Mouse (Mus musculus) adrenal gland, postnatal 36 days (tissue): ENCODE measurements around the gene AC134908.4. TPM values are rescaled to one million over a fixed set of nuclear protein-coding genes. Genes with fewer than 3 reads are reported as not detected.

Experiments used
- DNase-seq, 2 experiments: peaks; one replicate each; pipeline ENCODE4 v3.0.0; 2021; ENCODE audit warnings: mixed read lengths in 1 of 2
- long read RNA-seq, 2 experiments: library from polyadenylated mRNA; stranded (forward); transcript quantifications; one replicate each; pipeline ENCODE4 v2.0.0; 2021; ENCODE audit warnings: borderline sequencing depth in 2 of 2
- total RNA-seq, 2 experiments: library from RNA; stranded (reverse); gene quantifications; 2 replicates each; pipeline ENCODE4 v1.2.3; 2021

AC134908.4 gene
- total RNA-seq, result not detected
- long read RNA-seq, experiment 1, result 0 reads
- long read RNA-seq, experiment 2, result 0 reads

DNA sequence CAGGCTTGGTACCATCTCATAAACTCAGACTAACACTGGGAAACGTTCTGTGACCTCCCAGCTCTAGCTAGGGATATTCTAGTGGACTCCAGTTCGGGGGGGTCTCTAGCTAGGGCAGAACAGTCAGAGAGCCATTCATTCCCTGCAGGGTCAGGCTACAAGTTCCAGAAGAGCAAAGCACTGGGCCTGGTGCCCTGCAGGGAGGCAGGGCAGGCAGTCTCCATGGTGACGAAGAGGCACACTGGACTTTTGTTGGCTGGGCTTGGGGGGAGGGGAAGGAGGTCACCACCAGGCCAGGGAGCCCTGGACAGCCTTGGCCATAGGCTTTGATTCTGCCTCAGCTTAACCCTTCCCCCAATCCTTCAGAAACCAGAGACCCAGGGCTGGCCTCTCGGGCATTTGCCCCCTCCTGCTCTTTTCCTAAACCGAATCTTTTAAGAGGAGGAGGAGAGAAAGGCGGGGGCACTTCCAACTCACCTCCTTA, at the start of gene AC134908.4:
Gene AC134908.4 (minus strand): TSS at position 51 of the 484 bp plus-strand sequence.
- DNase-seq, result peak; percentile 46 to 61

DNA sequence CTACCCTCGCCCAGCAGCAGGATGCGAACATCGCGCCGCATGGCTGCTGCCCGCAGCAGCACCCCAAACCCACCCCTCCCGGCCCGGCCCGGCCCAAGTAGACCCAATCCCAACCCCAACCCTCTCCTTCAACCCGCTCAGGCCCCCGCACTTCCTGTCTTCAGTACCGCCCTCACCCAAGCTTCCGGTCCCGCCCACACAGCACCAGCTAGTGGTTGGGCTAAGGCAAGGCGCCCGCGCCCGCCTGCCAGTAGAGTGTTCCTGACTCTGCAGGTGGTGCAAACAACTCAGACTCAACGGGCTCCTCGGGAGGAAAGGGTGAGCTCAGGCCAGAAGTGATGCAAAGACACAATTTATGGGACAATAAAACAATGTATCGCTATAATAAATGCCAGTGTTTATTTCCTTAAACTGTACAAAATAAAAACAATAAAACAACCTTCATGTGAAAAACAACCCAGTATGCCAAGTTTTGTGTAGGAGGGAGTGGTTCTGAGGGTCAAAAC, 49.0 kb upstream of the AC134908.4 start, which contains the start of gene Rhot2:
Gene Rhot2 (minus strand): TSS at position 456 of the 506 bp plus-strand sequence.
- peak; percentile 98 for DNase-seq

DNA sequence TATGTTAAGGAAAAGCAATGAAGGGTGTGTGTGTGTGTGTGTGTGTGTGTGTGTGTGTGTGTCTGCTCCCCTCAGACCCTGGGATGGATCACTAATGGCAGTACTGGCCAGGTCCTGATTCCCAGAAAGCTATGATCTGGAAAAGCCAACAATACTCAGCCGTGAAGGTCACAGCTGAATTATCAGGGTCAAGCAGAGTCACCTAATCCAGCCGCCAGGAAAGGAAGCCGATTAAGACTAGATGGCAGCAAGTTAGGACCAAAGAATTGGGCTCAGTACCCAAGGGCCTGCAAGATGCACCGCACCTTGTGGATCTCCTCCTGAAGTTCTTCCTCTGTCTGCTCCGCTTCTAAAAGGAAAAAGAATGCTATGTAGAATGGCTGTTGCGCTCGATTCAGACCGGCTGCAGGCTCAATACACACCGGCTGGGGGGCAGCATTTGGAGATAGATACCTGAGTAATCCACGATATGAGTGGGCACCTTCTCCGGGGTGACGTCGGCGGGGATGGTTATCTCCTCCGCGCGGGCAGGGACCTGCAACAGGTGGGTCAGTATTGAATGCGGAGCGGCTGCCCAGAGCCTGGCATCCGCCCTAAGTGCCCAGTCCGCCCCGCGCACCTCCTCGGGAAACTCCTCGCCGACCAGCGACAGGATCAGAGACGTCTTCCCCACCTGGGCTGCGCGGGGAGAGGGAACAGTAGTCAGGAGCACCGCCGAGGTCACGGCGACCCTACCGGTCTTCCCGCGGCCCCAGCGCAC, 48.4 kb upstream of the AC134908.4 start:
- peak in 1 of 2 experiments; percentile 38 for DNase-seq

DNA sequence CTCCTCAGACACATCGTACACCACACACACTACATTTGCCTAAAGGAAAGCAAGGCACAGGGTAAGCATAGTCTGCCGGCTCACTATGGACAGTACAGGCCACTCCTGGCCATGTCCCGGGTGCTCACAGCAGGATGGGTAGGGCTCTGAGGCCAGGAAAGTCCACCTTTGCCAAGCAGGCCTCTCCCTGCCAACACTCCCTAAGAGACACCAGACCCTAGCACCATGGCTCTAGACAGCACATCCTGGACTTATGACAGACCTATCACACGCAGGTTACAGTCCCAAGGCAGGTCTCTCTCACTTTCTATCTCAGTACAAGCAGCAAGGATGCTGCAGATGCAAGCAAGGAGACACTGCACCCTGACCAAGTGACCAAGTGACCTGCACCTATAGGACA, 47.7 kb upstream of the AC134908.4 start:
- no peak for DNase-seq

DNA sequence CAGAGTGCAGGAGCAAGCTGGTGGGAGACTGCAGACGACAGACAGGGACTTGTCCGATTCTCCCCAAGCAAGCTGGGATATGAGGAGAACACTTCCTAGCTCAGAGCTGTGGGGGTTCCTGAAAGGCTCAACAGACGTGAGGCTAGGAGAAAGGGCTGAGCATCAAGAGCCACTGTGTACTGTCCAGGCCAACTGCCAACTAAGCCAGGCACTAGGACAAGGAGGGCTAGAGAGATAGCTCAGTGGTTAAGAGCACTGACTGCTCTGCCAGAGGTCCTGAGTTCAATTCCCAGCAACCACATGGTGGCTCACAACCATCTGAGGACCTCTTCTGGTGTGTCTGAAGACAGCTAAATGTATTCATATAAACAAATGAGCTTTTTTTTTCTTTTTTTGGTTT, 47.0 kb upstream of the AC134908.4 start:
- DNase-seq, result no peak

DNA sequence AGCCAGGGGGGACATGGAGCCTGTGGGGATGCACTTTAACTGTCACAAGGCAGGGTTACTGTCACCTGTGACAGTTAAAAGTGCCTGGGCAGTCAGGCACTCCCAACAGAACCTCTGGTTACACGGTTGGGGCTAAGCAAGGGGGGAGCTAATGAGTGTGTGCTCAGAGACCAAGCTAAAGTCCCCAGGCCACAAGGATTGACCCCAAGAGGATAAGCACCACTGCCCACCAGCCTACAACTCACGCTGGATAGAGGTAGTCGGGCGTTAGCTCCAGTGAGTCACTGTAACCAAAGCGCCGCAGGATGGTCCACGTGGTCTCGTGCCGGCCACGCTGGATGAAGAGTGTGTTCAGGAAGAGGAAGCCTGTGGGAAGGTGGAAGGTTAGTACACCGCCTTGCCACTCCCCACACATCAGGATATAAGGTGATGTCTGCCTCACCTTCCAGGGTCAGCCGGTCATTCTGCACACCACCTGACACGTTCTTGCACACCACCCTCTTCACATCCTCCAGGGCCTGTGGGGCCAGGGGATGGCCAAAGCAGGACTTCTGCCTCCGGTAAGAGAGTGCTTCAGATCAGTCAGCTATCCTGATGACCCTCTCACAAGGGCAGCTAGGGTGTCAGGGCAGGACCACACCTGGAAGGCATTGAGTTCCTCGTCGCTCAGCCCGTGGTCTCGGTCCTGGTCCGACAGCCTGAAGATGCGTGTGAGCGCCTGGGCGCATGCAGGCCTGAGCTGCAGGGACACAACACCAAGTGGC, 45.8 kb upstream of the AC134908.4 start, which contains the start of gene Gm20683:
Gene Gm20683 (minus strand): TSS at position 647 of the 764 bp plus-strand sequence.
- no peak for DNase-seq

DNA sequence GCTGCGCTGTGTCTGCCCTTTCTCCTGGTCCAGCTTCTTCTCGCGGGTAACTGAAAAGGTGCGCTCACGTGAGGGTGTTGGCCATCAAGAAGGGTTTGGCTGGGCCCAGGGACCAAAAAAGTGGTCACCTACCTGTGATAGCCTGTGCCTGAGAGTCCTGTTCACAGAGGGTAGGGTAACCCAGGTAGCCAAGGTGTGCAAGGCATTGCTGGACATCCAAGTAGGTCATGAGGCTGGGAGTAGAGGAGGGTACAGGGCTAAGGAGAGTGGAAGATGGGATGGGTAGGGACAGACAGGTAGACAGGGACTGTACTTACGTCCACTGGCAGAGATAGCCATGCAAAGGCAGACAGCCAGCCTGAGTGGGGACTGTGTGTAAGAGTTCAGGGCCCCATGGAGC, 45.1 kb upstream of the AC134908.4 start:
- no peak for DNase-seq

DNA sequence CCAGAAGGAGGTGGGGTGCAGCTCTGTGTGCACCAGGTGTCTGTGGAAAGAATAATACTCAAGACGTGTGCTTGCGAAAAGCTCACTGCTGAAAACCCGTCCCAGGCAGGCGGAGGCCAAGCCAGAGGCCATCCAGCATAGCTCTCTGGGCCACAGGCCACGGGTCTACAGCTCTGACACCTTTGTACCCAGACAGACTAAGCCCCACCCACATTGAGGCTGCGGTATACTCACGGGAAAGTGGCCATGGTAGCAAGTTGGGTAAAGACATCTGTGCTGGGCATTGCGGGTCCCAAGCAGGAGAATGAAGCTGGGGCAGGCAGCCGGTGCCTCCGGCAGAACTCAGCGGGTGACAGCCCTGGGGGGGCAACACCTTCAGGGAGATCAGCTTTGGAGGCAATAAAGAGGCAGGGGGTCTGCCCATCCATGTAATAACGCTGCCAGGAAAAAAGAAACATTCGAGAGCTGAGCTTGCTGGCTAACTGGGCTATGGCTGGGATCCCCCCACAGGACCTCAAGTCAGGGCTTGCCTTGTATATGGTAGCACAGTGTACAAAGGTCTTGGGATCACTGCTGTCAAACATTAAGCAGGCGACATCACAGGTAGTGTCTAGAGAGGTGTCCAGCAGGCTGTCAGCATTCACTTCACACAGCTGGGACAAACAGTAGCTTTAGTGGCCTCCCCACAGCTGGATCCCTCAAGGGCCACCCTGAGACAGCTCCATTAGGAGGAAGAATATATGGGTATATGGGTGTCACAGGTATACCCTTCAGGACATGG, 44.2 kb upstream of the AC134908.4 start:
- DNase-seq, result no peak

DNA sequence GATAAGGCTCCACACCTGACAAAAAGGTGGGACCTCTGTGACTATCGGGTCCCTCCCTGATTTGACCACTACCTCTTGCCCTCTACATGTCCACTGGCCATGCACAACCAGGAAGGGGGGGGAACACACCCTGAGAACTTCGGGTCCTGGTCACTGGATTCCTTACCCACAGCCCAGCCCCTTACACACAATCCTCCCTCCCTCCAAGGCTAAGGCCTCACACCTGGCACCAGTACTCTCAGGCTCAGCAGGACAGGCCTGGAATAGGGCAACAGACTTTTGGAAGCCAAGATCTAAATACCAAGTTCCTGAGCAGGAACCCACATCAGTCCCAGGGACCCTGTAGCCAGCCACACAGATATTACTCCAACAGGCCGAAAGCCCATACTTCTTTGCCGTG, 43.4 kb upstream of the AC134908.4 start:
- no peak for DNase-seq

DNA sequence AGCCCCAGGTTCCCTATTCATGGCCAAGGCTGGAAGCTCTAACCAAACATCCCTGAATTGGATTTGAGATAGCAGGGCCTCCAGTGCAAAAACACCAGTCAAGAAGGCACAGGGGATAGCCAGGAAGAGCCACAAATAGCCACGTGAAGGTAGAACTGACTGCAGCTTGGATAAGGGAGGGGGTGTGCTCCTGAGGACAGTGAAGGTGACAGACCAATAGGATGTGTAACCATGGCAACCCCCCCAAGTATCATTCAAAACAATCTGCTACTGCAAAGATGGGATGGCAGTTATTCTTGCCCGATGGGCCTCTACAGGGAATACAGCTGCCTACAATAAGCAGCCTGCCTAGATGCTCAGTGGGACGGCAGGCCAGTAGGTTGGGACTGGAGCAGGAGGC, 42.1 kb upstream of the AC134908.4 start:
- no peak for DNase-seq

DNA sequence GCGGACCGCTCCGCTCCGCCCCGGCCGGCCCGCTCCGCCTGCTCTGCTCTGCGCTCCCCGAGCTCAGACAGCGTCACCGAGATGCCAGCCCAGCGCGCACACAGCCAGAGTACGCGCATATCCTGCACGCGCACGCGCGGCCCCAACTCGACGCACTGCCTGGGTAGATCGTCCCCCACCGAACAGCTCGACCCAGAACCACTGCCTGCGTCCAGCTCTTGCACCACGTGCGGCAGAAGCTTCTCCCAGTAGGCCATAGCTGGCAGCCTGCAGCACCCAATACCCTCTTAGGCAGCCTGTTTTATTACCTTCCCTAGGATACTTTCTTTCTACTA, 41.6 kb upstream of the AC134908.4 start, which contains the start of gene Rhbdl1:
Gene Rhbdl1 (minus strand): TSS at position 220 of the 335 bp plus-strand sequence.
- peak; percentile 87 to 90 for DNase-seq

DNA sequence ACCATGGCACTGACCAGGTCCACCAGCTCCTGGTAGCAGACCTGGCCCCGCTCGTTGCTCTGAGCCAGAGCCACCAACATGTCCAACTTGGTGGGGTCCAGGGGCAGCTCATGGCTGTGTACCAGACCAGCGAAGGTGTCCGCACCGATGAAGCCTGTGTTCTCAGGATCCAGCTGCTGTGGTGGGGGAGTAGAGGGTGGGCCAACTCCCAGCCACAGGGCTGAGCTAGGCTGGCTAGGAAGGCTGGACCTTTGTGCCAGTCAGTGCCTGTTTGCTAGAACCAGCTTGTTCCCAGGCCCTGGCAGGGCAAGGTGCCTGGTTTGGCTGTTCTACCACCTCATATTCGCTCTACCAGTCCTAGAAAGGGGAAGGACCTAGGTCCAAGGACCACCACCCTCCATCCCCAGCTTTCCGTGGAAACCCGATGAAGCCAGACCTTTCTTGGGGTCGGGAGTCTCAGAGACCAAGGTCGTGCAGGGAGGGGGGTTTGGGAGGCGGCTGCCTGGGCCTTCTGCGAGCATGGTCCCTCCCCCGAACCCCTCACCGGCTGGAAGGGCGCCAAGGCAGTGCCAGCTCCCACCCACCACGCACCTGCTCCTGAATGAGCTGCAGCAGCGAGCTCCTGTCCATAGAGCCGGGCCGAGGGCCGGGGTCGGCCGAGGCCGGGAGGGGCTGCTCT, 41.1 kb upstream of the AC134908.4 start:
- DNase-seq, result peak; percentile 28 to 34

DNA sequence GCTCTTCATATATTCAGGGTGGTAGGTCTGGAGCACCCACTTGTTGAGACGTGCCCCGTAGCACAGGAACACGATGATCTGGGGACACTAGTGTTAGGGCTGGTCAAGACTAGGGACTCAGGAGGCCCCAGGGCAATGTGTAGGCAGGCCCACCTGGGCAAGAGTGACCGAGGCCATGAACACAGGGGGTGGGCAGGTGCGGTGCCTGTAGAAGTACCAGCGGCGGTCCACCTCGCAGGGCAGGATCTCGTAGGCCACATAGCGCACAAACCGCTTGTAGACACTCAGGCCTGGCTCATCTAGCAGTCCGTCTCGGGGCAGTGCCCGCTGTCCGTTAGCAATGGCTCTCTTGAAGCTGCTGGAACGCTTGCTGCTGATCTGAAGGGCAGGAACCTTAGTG, 40.4 kb upstream of the AC134908.4 start:
- DNase-seq, result no peak

DNA sequence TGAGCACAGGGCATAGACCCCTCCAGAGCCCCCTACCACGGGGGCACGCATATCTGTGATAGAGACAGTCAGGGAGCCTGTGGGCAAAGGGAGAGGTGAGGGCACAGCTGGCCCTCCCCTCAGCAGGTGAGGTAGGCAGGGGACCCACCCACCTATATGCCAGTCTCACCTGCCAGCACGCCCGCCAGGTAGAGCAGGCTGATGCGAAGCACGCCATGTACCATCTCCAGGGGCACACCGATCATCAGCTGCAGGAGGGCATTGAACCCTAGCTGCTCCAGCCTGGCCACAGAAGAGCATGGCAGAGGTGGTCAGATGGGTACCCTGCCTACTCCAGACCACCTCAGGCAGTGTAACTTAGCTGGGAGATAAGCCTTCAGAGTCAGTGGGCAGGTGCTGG, 39.8 kb upstream of the AC134908.4 start:
- DNase-seq, result no peak

DNA sequence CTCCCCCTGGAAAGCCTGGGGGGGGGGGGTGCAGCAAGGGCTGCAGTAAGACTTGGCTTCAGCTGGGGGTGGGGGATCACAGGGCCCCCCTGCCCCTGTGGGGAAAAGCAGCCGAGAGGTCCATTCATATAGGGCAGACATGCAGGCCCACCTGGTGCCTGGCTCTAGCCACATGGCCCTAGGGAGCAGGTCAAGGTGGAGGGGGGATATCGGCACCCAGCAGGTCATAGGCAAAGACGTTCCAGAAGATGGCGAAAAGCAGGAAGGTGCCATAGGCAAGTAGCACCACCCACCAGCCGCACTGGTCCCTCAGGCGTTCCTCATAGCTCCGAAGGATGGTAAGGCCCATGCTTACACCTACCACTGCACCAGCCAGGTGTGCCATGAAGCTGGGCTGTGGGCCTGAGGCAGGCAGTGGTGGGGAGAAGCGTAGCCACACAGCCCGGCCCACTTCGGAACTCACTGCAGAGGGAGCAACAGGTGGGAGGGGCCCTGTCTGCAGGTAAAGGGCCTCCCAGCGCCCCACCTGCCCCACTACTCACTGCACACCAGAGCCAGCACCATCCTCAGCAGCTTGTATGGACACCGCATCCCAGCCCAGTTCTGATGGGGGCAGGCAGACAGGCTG, 39.2 kb upstream of the AC134908.4 start:
- no peak for DNase-seq

DNA sequence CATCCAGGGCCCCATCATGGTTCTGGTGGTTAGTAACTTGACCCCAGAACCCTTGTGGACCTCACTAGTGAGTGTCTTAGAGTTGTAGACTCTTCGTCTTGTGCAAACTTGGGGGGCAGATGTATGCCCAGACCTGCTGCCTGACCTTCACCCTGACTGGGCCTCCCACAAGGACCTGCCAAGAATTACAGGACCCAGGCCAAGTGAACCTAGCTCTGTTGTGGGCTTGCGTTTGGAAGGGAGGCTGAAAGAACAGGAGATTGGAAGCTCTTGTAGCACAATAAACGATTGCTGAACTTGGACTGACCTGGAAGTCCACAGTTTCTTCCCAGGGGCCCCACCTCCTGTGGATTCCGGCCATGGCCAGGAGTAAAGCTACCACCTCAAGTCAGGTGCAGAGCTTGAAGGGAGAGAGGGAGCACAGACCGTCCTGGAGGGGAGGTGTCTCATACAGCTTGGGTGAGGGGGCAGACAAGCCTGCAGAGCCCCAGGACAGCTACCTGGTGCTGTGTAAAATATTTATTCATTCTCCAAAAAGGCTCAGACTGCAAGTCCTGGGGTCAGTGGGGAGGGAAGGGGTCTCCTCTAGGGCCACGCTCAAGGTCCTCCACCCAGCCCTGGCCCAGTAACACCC, 38.6 kb upstream of the AC134908.4 start:
- DNase-seq, result peak in 1 of 2 experiments; percentile 71

DNA sequence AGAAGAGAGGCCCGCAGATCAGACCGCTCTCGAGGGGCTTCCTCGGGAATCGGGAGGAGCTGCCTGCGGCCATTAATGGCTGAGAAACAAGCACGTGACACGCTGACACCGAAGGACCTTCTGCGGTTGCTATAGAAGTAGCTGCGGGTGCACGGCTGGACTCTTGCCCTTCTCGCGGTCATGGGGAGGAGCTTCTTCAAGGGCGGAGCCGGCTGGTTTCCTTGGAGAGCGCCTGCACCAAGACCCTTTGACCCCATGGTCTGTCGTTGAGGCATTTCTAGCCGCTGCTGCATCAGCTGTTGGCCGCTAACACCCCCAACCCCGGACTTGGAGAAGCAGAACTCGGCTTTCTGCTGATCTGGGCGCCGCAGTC, 37.8 kb upstream of the AC134908.4 start, which contains the start of gene Stub1:
Gene Stub1 (minus strand): TSS at position 114 of the 373 bp plus-strand sequence.
- DNase-seq, result peak; percentile 95

DNA sequence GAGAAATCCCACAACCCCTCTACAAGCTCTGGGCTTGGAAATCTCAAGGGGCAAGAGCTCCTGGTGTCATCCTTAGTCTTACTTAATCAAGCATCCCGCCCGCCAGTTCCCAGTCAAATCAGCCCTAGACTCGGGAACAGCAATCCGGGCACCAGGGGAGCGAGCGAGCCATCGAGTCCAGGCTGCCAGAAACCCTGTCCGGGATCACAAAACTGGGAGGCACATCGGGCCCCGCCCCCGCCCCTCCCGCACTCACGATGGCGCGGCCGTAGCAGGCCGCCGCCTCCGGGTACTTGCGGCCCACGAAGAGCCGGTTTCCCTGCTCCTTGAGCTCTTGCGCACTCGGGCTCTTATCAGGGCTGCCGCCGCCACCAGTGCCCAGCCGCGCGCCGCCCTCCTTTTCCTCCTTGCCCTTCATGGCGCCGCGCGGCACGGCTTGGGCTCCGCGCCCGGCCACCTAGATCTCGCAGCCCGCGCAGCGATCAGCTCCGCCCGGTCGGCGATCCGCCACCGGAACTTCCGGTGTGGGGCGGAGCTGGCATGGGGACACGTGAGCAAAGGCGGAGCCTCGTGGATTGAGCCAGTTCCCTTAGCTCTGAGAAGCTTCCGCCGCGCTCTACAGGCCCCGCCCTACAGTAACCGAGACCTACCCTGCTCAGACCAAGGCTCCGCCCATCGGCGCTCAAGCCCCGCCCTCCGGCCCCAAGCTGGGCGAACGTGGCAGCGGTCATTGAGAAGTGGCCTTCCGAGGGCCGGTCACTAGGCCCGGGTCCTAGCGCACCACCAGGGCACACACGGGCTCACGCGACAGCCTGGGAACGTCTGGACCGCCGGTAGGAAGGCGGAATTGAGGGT, 37.2 kb upstream of the AC134908.4 start:
- DNase-seq, result peak; percentile 100
